17 mouse cellular contexts compared by ENCODE assay signal in the genomic region with DNA sequence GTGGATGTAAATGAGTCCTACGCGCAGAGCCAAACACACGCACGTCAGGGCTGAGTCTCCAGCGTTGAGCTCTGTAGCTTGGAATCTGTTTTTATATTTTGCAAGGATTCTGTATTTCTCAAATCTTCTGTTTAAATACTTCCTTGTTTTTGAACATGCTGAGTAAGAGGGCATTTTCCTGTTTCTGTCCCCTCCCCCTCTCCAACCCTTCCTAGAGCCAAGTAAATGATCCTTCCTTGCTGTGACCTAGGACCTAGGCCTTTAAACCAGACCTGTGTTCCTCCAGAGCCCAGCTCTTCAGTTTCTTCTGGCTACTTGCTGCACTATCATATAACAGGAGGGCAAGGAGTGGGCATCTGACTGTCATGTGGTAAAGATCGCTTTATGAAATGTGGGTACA.
DNase-seq lines count a peak whose midpoint lies in the region; ATAC-seq and TF ChIP-seq lines count a peak whose summit lies in the region.
"Had no signal": no experiment of that assay in that cellular context is flagged by ENCODE, and none has a peak within 500 bp of the region (broad histone marks: within the 10 kb centered on the region; RNA-seq: fewer than 3 reads in every experiment).

No protein-coding gene starts in this region.

- H3K9me3 ChIP-seq in kidney, postnatal 0 days (replicated peaks; ENCODE audit: low read length), result no peaks in the 10 kb centered on the region
- no peaks in the 10 kb centered on the region for H3K9me3 ChIP-seq in forebrain, embryonic 10.5 days
- H3K9me3 ChIP-seq: limb, embryonic 10.5 days; midbrain, embryonic 10.5 days; stomach, embryonic 15.5 days had no signal

- no peaks in the 10 kb centered on the region for H3K36me3 ChIP-seq in kidney, postnatal 0 days (ENCODE audit: insufficient read depth, low read length)
- no peaks in the 10 kb centered on the region for H3K36me3 ChIP-seq in macrophage (ENCODE audit: inconsistent target)
- no peaks in the 10 kb centered on the region for H3K36me3 ChIP-seq in forebrain, embryonic 10.5 days (replicated peaks)
- H3K36me3 ChIP-seq: limb, embryonic 10.5 days; midbrain, embryonic 10.5 days; stomach, embryonic 15.5 days had no signal

- no peak for TF ChIP-seq CTCF in kidney, postnatal 0 days (IDR thresholded peaks at IDR 0.05; ENCODE audit: low read depth)
- TF ChIP-seq CTCF in bone marrow, adult 2 months (IDR thresholded peaks at IDR 0.05; ENCODE audit: control insufficient read depth, insufficient read depth, low read length), result no peak

- ATAC-seq in kidney, postnatal 0 days (replicated peaks; ENCODE audit: low FRiP score, low read depth), result no peak

- DNase-seq in gastrocnemius, adult 18-20 months (ENCODE audit: low spot score), result peak; percentile 73
- DNase-seq in gastrocnemius, postnatal 4 days (ENCODE audit: low spot score in 2 of 2), result no peak
- peak; percentile 17 for DNase-seq in kidney, postnatal 0 days (ENCODE audit: low spot score)
- DNase-seq in kidney, adult 18-20 months, result no peak
- no peak for DNase-seq in forebrain, embryonic 10.5 days (ENCODE audit: extremely low spot score, low spot score)
- no peak for DNase-seq in left cerebral cortex, adult 8-10 months (ENCODE audit: low spot score in 2 of 2)
- DNase-seq: cerebellum, adult 9-10 months; embryo, embryonic 11 days; kidney, adult 11 months; right cerebral cortex, postnatal 4 days; thymus, postnatal 25 days had no signal

- no peak overlapping the region for H3K4me3 ChIP-seq in kidney, postnatal 0 days (replicated peaks; ENCODE audit: low read depth, low read length)
- H3K4me3 ChIP-seq in bone marrow, adult 2 months (replicated peaks; ENCODE audit: control insufficient read depth, low read depth, low read length), result no peak overlapping the region
- H3K4me3 ChIP-seq in macrophage (ENCODE audit: inconsistent target), result no peak overlapping the region
- no peak overlapping the region for H3K4me3 ChIP-seq in forebrain, embryonic 10.5 days
- H3K4me3 ChIP-seq: limb, embryonic 10.5 days; midbrain, embryonic 10.5 days; stomach, embryonic 15.5 days had no signal

- no peak overlapping the region for H3K27ac ChIP-seq in kidney, postnatal 0 days
- peak overlapping the region; percentile 64 for H3K27ac ChIP-seq in bone marrow, adult 2 months (ENCODE audit: control insufficient read depth, insufficient read depth, low read depth, low read length, poor library complexity)
- H3K27ac ChIP-seq in macrophage, result peak overlapping the region; percentile 99
- H3K27ac ChIP-seq in forebrain, embryonic 10.5 days, result no peak overlapping the region
- H3K27ac ChIP-seq: hindbrain, embryonic 14.5 days; limb, embryonic 10.5 days; midbrain, embryonic 10.5 days; stomach, embryonic 15.5 days had no signal

- H3K9ac ChIP-seq in kidney, postnatal 0 days (ENCODE audit: low read depth, low read length), result no peak overlapping the region
- H3K9ac ChIP-seq: hindbrain, embryonic 14.5 days; stomach, embryonic 15.5 days had no signal

- WGBS in kidney, postnatal 0 days, result 71% methylated on average over 6 of the region's 6 CpGs
- WGBS in bone marrow, adult 2 months, result 33% methylated on average over 6 of the region's 6 CpGs
- WGBS in macrophage (ENCODE audit: missing documents), result 22% methylated on average over 6 of the region's 6 CpGs
- 93% methylated on average over 6 of the region's 6 CpGs for WGBS in forebrain, embryonic 10.5 days

- no peaks in the 10 kb centered on the region for H3K27me3 ChIP-seq in kidney, postnatal 0 days (ENCODE audit: insufficient read depth, low read length)
- H3K27me3 ChIP-seq in forebrain, embryonic 10.5 days (ENCODE audit: poor library complexity, severe bottlenecking), result no peaks in the 10 kb centered on the region
- H3K27me3 ChIP-seq: stomach, embryonic 15.5 days had no signal

- no peaks in the 10 kb centered on the region for H3K4me1 ChIP-seq in kidney, postnatal 0 days (replicated peaks; ENCODE audit: insufficient read depth, low read length)
- H3K4me1 ChIP-seq in bone marrow, adult 2 months (ENCODE audit: control insufficient read depth, insufficient read depth, low read length), result peaks cover 2% of the 10 kb centered on the region
- peaks cover 3% of the 10 kb centered on the region; the same call in 1 of the 2 replicates for H3K4me1 ChIP-seq in forebrain, embryonic 10.5 days
- H3K4me1 ChIP-seq: midbrain, embryonic 10.5 days; stomach, embryonic 15.5 days had no signal

- TF ChIP-seq POLR2A in bone marrow, adult 2 months (IDR thresholded peaks at IDR 0.05; ENCODE audit: borderline replicate concordance, control insufficient read depth, low read depth, low read length), result no peak

- H3K4me2 ChIP-seq in kidney, postnatal 0 days (ENCODE audit: low read length), result no peak overlapping the region
- H3K4me2 ChIP-seq: hindbrain, embryonic 14.5 days; stomach, embryonic 15.5 days had no signal

- H3K79me2 ChIP-seq in macrophage (ENCODE audit: inconsistent target), result peaks cover 5% of the 10 kb centered on the region; the same call in 1 of the 2 replicates

Comparison
In these comparisons a context has a peak if more than half of its experiments do, and no peak if none do; other contexts are left out.
1. DNase-seq: peak in gastrocnemius, adult 18-20 months (single experiment) and kidney, postnatal 0 days (single experiment); none in gastrocnemius, postnatal 4 days (0 of 2), kidney, adult 18-20 months (single experiment), forebrain, embryonic 10.5 days (single experiment) and left cerebral cortex, adult 8-10 months (0 of 2).
2. H3K27ac ChIP-seq: peak in bone marrow, adult 2 months (single experiment) and macrophage (single experiment); none in kidney, postnatal 0 days (single experiment) and forebrain, embryonic 10.5 days (single experiment).